Mouse (Mus musculus) heart, embryonic 12.5 days (tissue): ENCODE results near the gene Gm5799. TPM values are rescaled to one million over a fixed set of nuclear protein-coding genes. Genes with fewer than 3 reads are reported as not detected.
"Not testable (repeated sequence)": the region's sequence is repeated elsewhere in the genome, so short reads cannot be mapped to it uniquely, and the experiment has no call there.

Experiments
- ATAC-seq: fragments of 200-750 bp; cut with Nextera tagmentation; 2 replicates; pipeline ENCODE4 v1.8.0; 2017; ENCODE audit warnings: moderate TSS enrichment, moderate library complexity; ENCODE audit not compliant: insufficient number of reproducible peaks, low FRiP score
- H3K27ac ChIP-seq: fragments of 300-500 bp; sonication (generic); 2 replicates; pipeline ENCODE4 v1.5.1; 2016; ENCODE audit warnings: mild to moderate bottlenecking, moderate library complexity; ENCODE audit not compliant: poor library complexity, severe bottlenecking
- H3K27me3 ChIP-seq: fragments of 300-500 bp; sonication (generic); replicated peaks from 2 replicates; pipeline ENCODE4 v1.6.1; 2016; ENCODE audit warnings: mild to moderate bottlenecking, moderate library complexity
- H3K36me3 ChIP-seq: fragments of 300-500 bp; sonication (generic); 2 replicates; pipeline ENCODE4 v1.6.1; 2016; ENCODE audit warnings: mild to moderate bottlenecking, moderate library complexity
- H3K4me1 ChIP-seq: fragments of 300-500 bp; sonication (generic); replicated peaks from 2 replicates; pipeline ENCODE4 v1.6.1; 2016; ENCODE audit warnings: mild to moderate bottlenecking
- H3K4me2 ChIP-seq: fragments of 300-500 bp; sonication (generic); 2 replicates; pipeline ENCODE4 v1.6.1; 2016; ENCODE audit warnings: mild to moderate bottlenecking, moderate library complexity
- H3K4me3 ChIP-seq: fragments of 300-500 bp; sonication (generic); 2 replicates; pipeline ENCODE4 v1.5.1; 2016; ENCODE audit warnings: mild to moderate bottlenecking
- H3K9ac ChIP-seq: fragments of 300-500 bp; sonication (generic); 2 replicates; pipeline ENCODE4 v1.6.1; 2016; ENCODE audit warnings: mild to moderate bottlenecking, moderate library complexity
- H3K9me3 ChIP-seq: fragments of 300-500 bp; sonication (generic); replicated peaks from 2 replicates; pipeline ENCODE4 v1.6.1; 2016; ENCODE audit warnings: mild to moderate bottlenecking, moderate library complexity
- WGBS: fragments of 180-500 bp; shearing (Covaris S2); methylation state at CpG from one replicate; pipeline ENCODE4 v1.1.7; 2016; 5-methylcytosine and 5-hydroxymethylcytosine counted together
- polyA plus RNA-seq: library from polyadenylated mRNA; unstranded; fragments of >200 nt; fragmentation: Nextera tagmentation; extraction: Ambion mirVana; gene quantifications from 2 replicates; pipeline ENCODE4 v1.2.1, GENCODE M21; 2016

Gene Gm5799
- not detected in 2 replicates for polyA plus RNA-seq

- not testable (repeated sequence) for ATAC-seq, H3K4me2 ChIP-seq, H3K4me3 ChIP-seq, H3K27me3 ChIP-seq, H3K36me3 ChIP-seq, H3K27ac ChIP-seq, H3K9ac ChIP-seq, H3K9me3 ChIP-seq, H3K4me1 ChIP-seq
- 73% methylated on average over 2 of the region's 2 CpGs for WGBS
Observed at GRCm38 (mm10) chr14:43543276-43543675, at the start of gene Gm5799. TSS of gene Gm5799 (plus strand) at chr14:43543576.

GRCm38 (mm10) chr14:43531052-43532010 is 12.0 kb upstream of the Gm5799 start:
- 21% methylated on average over 14 of the region's 15 CpGs for WGBS
- not testable (repeated sequence) for ATAC-seq, H3K4me1 ChIP-seq, H3K9me3 ChIP-seq, H3K27ac ChIP-seq, H3K27me3 ChIP-seq, H3K9ac ChIP-seq, H3K4me2 ChIP-seq, H3K36me3 ChIP-seq, H3K4me3 ChIP-seq

GRCm38 (mm10) chr14:43532011-43532383 is 11.4 kb upstream of the Gm5799 start:
- no CpG with 5 or more reads among the region's 6 CpGs for WGBS
- ATAC-seq, H3K27me3 ChIP-seq: not testable (repeated sequence)

GRCm38 (mm10) chr14:43532387-43532786 is 11.0 kb upstream of the Gm5799 start:
- not testable (repeated sequence) for H3K4me2 ChIP-seq, H3K9ac ChIP-seq, H3K36me3 ChIP-seq, H3K27me3 ChIP-seq, H3K4me3 ChIP-seq, ATAC-seq, H3K27ac ChIP-seq, H3K9me3 ChIP-seq, H3K4me1 ChIP-seq
- 42% methylated on average over 6 of the region's 6 CpGs for WGBS

More at GRCm38 (mm10) chr14:43532011-43532383, 11.4 kb upstream of the Gm5799 start:
- not testable (repeated sequence) for H3K4me3 ChIP-seq, H3K4me1 ChIP-seq, H3K9me3 ChIP-seq, H3K27ac ChIP-seq, H3K36me3 ChIP-seq, H3K9ac ChIP-seq, H3K4me2 ChIP-seq

GRCm38 (mm10) chr14:43538144-43538543 is 5.2 kb upstream of the Gm5799 start:
- not testable (repeated sequence) for H3K9me3 ChIP-seq, H3K27me3 ChIP-seq, ATAC-seq, H3K4me3 ChIP-seq, H3K27ac ChIP-seq, H3K4me1 ChIP-seq, H3K9ac ChIP-seq, H3K36me3 ChIP-seq, H3K4me2 ChIP-seq
- 75% methylated on average over 2 of the region's 2 CpGs for WGBS

GRCm38 (mm10) chr14:43546281-43546680 is 2.9 kb downstream of the Gm5799 start:
- H3K4me1 ChIP-seq, H3K4me3 ChIP-seq, H3K27ac ChIP-seq, H3K4me2 ChIP-seq, H3K9ac ChIP-seq, H3K36me3 ChIP-seq, H3K27me3 ChIP-seq, ATAC-seq, H3K9me3 ChIP-seq: not testable (repeated sequence)

- H3K4me1 ChIP-seq, H3K27me3 ChIP-seq, H3K9me3 ChIP-seq, H3K27ac ChIP-seq, H3K4me2 ChIP-seq, ATAC-seq, H3K36me3 ChIP-seq, H3K4me3 ChIP-seq, H3K9ac ChIP-seq: not testable (repeated sequence)
- WGBS: 71% methylated on average over 2 of the region's 2 CpGs
Observed at GRCm38 (mm10) chr14:43552271-43552670, 8.9 kb downstream of the Gm5799 start.

GRCm38 (mm10) chr14:43577969-43578368 is 34.6 kb downstream of the Gm5799 start:
- not testable (repeated sequence) for H3K36me3 ChIP-seq, ATAC-seq, H3K4me1 ChIP-seq, H3K9me3 ChIP-seq, H3K4me3 ChIP-seq, H3K4me2 ChIP-seq, H3K27me3 ChIP-seq, H3K27ac ChIP-seq, H3K9ac ChIP-seq
- 86% methylated on average over 4 of the region's 4 CpGs for WGBS

- H3K9ac ChIP-seq, ATAC-seq, H3K4me1 ChIP-seq, H3K36me3 ChIP-seq, H3K4me3 ChIP-seq, H3K27ac ChIP-seq, H3K4me2 ChIP-seq, H3K27me3 ChIP-seq, H3K9me3 ChIP-seq: not testable (repeated sequence)
- WGBS: 64% methylated on average over 1 of the region's 2 CpGs
Observed at GRCm38 (mm10) chr14:43579046-43579445, 35.7 kb downstream of the Gm5799 start, which contains the start of gene Gm17654. TSS of gene Gm17654 (minus strand) at chr14:43579146.

Other genes with a start within 250 kb of the Gm5799 start
- not detected in 2 replicates for gene Gm8127, start 249.7 kb upstream of the Gm5799 start, polyA plus RNA-seq
- gene 1700001F09Rik, start 195.8 kb upstream of the Gm5799 start, polyA plus RNA-seq: not detected in 2 replicates
- gene Gm8138, start 127.2 kb upstream of the Gm5799 start, polyA plus RNA-seq: not detected in 2 replicates
- not detected in 2 replicates for gene Gm17654, start 35.6 kb downstream of the Gm5799 start, polyA plus RNA-seq
- gene Gm10375, start 64.4 kb downstream of the Gm5799 start, polyA plus RNA-seq: not detected in 2 replicates
- not detected in 2 replicates for gene Gm8165, start 133.6 kb downstream of the Gm5799 start, polyA plus RNA-seq
- gene Gm7324, start 154.3 kb downstream of the Gm5799 start, polyA plus RNA-seq: 1.1 and 1.2 TPM in 2 replicates
- not detected in 2 replicates for gene Gm16506, start 183.9 kb downstream of the Gm5799 start, polyA plus RNA-seq
- gene Gm6526, start 204.3 kb downstream of the Gm5799 start, polyA plus RNA-seq: not detected in 2 replicates
- gene Gm8180, start 241.2 kb downstream of the Gm5799 start, polyA plus RNA-seq: not detected in 2 replicates